ENCODE assay signal across 35 mouse cellular contexts in the genomic region with DNA sequence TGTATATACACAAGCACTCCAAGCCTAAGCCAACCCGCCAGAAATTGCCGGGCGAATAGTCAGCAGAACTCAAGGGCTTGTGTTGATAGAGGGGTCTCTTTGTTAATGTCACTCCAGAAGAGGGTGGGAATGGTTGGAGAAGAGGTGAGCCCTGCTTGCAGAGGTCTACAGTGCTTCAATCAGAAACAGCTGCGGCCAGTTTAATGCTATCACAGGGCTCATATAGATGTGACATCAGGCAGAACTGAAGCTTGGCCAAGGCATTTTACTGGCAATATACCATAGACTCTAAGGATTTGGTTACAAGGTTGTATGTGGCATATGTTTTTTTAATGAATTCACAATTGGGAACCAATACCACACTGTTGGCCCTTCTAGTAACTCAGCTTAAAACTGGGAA.
"Had no signal": no experiment of that assay in that cellular context is flagged by ENCODE, and none has a peak within 500 bp of the region (broad histone marks: within the 10 kb centered on the region; RNA-seq: fewer than 3 reads in every experiment).

No protein-coding gene starts in this region.

- H3K27me3 ChIP-seq: heart, embryonic 12.5 days; heart, embryonic 13.5 days; heart, embryonic 15.5 days; hindbrain, embryonic 12.5 days; hindbrain, embryonic 13.5 days; hindbrain, embryonic 15.5 days; intestine, embryonic 15.5 days; kidney, embryonic 15.5 days had no signal

- H3K4me2 ChIP-seq: heart, embryonic 11.5 days; heart, embryonic 12.5 days; heart, embryonic 13.5 days; heart, embryonic 15.5 days; hindbrain, embryonic 12.5 days; hindbrain, embryonic 13.5 days; hindbrain, embryonic 14.5 days; hindbrain, embryonic 15.5 days; intestine, embryonic 15.5 days; kidney, embryonic 15.5 days had no signal

- DNase-seq: heart, adult 2 months; heart, postnatal 10 days; heart, postnatal 14 days; heart, postnatal 36 days; heart, postnatal 4 days; kidney, adult 11 months; kidney, adult 18-20 months; kidney, adult 2 months; kidney, adult 8-10 months; kidney, postnatal 10 days; kidney, postnatal 14 days; kidney, postnatal 25 days; kidney, postnatal 36 days; kidney, postnatal 4 days; layer of hippocampus, adult 9-11 months; layer of hippocampus, postnatal 36 days had no signal

- H3K4me3 ChIP-seq: heart, adult 2 months; heart, embryonic 10.5 days; heart, embryonic 12.5 days; heart, embryonic 13.5 days; heart, embryonic 15.5 days; hindbrain, embryonic 10.5 days; hindbrain, embryonic 12.5 days; hindbrain, embryonic 13.5 days; hindbrain, embryonic 15.5 days; intestine, embryonic 15.5 days; kidney, embryonic 15.5 days; layer of hippocampus, adult 2 months had no signal

- ATAC-seq: hindbrain, embryonic 16.5 days; hindbrain, postnatal 0 days; inflammation-experienced regulatory T-cells, adult 6 months; intestine, embryonic 15.5 days; intestine, embryonic 16.5 days; intestine, postnatal 0 days had no signal

- H3K27ac ChIP-seq: heart, adult 2 months; heart, embryonic 10.5 days; heart, embryonic 13.5 days; heart, embryonic 15.5 days; hindbrain, embryonic 10.5 days; hindbrain, embryonic 12.5 days; hindbrain, embryonic 13.5 days; hindbrain, embryonic 14.5 days; hindbrain, embryonic 15.5 days; hindbrain, postnatal 0 days; intestine, embryonic 15.5 days; kidney, embryonic 15.5 days; kidney, postnatal 0 days; layer of hippocampus, adult 2 months had no signal

- H3K9ac ChIP-seq: heart, embryonic 12.5 days; heart, embryonic 13.5 days; heart, embryonic 15.5 days; hindbrain, embryonic 12.5 days; hindbrain, embryonic 13.5 days; hindbrain, embryonic 14.5 days; hindbrain, embryonic 15.5 days; intestine, embryonic 15.5 days; kidney, embryonic 15.5 days had no signal

- H3K9me3 ChIP-seq: heart, embryonic 10.5 days; heart, embryonic 12.5 days; heart, embryonic 13.5 days; heart, embryonic 15.5 days; hindbrain, embryonic 10.5 days; hindbrain, embryonic 12.5 days; hindbrain, embryonic 13.5 days; hindbrain, embryonic 15.5 days; intestine, embryonic 15.5 days; kidney, embryonic 15.5 days had no signal

- H3K36me3 ChIP-seq: heart, embryonic 10.5 days; heart, embryonic 12.5 days; heart, embryonic 13.5 days; heart, embryonic 15.5 days; hindbrain, embryonic 10.5 days; hindbrain, embryonic 12.5 days; hindbrain, embryonic 13.5 days; hindbrain, embryonic 15.5 days; intestine, embryonic 15.5 days; kidney, embryonic 15.5 days had no signal

- H3K4me1 ChIP-seq: heart, embryonic 10.5 days; heart, embryonic 12.5 days; heart, embryonic 13.5 days; heart, embryonic 15.5 days; hindbrain, embryonic 10.5 days; hindbrain, embryonic 12.5 days; hindbrain, embryonic 13.5 days; hindbrain, embryonic 15.5 days; intestine, embryonic 15.5 days; kidney, embryonic 15.5 days had no signal
